Mouse (Mus musculus) hindlimb bud, embryonic 11.5 days (tissue): ENCODE results near the gene Tmem136.
A peak's percentile ranks its signal among the peaks of the same experiment; 100 is the strongest.
"Not testable (repeated sequence)": the region's sequence is repeated elsewhere in the genome, so short reads cannot be mapped to it uniquely, and the experiment has no call there.

Experiments used
- DNase-seq: peaks from one replicate; pipeline ENCODE4 v3.0.0-alpha.2; 2012; ENCODE audit warnings: low read depth, low spot score; ENCODE audit errors: extremely low spot score

The Tmem136 gene

DNA sequence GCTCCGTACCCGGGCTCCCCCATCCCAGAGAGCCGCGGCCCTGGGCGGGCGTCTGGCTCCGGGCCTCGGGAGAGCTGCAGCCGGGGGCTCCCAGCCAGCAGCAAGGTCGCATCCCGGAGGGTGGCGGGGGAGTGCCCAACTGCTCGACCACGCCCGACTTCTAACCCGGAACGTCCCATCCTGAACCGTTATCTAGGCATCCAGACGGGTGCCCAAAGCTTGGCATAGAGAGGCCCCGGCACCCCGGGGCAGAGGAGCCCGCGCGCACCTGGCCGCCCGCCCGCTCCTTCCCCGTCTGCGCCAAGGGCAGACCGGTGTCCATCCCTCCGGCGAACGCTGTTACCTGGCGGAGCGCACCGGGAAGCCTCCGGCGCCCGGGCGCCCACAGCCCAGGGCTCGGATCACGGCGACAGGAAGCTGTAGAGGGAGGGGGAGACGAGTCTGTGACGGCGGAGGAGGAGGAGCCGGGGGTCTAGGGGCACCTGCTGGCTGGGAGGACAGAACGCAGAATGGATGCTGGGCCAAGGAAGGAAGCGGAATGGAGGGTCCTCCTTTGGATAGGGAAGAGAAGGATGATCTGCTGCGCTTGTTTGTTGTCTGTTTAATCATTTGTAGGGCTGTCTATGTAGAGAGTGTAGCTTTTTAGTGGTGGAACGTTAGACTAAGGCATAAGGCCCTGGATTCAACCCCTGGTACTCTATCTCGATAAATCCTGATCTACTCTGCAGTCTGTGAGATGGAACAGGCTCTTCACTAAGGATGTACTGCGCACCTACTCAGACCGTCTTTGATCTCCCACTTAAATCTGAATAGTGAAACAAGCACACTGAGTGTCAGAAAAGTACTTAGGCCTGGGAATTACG lies at the start of gene Tmem136:
TSS of gene Tmem136 (minus strand) at position 437 of the 863 bp plus-strand sequence.
- no peak for DNase-seq

DNA sequence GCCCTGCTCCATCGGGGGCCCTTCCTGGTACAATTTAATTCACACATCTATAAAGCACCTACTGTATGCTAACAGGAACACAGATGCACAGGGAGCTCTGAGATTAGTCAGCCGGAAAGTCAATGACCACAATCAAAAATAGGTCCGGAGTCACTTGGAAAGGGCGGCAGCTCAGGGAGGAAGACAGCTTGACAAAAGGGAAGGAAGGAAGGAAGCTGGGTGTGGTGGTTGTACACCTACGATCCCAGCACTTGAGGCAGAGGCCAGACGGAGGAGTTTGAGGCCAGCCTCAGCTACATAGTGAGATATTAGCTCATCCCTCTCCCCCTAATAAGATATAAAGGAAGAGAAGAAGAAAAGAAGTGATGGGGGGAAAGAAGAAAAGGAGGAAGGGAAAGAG lies 39.6 kb upstream of the Tmem136 start:
- DNase-seq: no peak

GRCm38 (mm10) chr9:43151779-43152178 lies 35.4 kb upstream of the Tmem136 start:
- DNase-seq: no peak

GRCm38 (mm10) chr9:43150957-43151356 lies 34.6 kb upstream of the Tmem136 start:
- no peak for DNase-seq

DNA sequence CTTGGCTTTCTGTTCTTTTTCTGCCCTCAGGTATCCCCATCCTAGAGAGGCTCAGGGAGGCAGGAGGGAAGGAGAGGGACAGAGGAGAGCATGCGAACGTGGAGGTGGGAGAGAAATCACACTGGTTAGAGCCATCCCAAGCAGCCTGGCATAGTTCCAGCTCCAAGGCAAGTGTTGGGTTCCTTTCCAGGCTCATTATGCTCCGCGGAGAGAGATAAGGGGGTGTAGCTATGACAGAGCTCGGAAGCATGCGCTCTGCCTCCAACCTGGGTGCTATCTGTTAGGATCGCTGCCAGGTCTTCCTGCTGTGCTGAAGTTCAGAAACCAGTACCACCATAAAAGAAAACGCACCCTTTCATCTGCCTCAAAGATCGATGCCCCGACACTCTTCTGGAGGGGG lies 33.7 kb upstream of the Tmem136 start:
- no peak for DNase-seq

- no peak for DNase-seq
These were observed 33.1 kb upstream of the Tmem136 start for GRCm38 (mm10) chr9:43149498-43149897.

DNA sequence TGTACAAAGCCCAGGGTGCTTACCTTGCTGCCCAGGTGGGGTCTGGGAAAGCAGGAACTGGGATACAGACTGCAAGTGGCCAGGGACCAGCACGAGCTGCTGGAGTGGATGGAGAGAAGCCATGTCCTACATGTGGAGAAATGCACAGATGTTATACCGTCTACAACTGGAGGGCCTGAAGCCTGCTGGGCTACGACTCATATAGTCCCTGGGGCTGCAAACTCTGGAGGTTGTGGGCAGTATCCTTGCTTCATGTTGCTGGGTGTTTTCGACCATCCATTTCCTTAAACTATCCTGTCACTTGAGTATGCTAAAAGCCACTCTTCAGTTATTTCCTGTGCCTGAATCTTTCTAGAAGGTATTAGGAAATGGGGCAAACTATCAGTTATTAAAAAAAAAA lies 28.8 kb upstream of the Tmem136 start:
- DNase-seq: no peak

GRCm38 (mm10) chr9:43144206-43144810 lies 27.9 kb upstream of the Tmem136 start:
- DNase-seq: no peak

DNA sequence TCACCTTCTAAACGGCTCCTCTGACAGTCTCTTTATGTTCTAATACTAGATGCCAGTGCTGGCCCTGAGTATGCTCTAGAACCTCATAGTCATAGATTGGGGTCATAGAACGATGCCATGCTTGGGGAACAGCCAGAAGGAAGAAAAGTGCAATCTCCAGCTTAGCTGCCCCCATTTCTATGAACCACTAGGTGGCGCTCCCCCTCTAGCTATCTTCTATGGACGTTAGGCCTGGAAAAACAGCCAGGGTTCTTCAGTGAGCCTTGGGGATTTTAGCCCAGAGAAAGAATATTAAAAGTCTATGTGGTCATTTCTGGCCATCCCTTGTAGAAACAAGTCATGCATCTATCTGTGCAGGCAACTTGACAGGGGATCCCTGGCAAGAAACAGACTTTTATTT lies 25.5 kb upstream of the Tmem136 start:
- DNase-seq: peak; percentile 56

DNA sequence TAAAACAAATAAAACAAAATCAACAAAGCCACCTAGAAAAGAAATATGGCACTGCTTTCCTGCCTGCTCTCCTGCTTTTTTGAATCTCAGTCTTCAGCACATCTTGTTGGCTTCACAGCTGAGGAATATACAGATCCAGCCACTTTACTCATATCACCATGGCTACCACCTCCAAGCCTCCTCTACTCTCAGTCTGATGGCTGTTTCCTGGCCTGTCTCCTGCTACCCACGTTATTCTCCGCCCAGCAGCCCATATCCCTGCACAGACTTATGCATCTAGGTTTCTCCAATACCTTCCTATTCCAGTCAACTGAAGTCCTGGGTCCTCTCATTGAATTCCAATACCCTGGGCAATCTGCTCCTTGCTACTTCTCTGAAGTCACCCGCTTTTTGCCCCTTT lies 17.2 kb upstream of the Tmem136 start:
- no peak for DNase-seq

DNA sequence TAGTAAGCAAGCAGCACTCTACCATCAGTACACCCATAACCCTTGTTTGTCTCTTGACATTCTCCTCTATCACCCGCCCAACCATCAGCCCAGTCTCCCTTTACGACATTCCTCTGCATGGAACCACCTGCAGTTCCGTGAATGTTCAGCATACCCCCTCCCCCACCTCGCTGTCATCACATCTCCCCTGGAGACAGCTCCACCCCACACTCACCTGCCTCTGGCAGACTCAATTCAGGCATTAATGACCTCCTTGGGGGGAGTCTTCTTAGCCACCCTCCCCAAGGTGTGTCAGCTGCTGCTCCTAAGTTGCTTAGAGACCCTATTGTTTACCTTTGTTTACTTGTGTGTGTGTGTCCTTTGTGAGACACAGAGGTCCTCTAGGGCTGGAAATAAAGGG lies 16.0 kb upstream of the Tmem136 start:
- DNase-seq: no peak

GRCm38 (mm10) chr9:43131940-43132339 lies 15.6 kb upstream of the Tmem136 start:
- DNase-seq: no peak

DNA sequence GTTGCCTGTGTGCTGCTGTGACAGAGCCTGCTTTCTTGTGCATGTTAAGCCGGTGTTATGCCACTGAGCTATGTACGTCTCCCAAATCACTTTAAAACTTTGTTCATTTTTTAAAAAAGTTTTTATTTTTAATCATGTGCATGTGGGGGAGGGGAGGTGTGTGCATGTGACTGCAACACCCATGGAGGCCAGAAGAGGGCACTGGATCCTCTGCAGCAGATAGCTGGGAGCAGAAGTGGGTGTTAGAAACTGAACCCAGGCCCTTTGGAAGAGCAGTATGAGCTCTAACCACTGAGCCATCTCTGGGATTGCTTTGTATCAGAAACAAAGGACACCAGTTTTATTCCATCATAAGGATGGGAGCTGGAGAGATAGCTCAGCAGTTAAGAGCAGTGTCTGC lies 14.3 kb upstream of the Tmem136 start:
- DNase-seq: no peak

- no peak for DNase-seq
These were observed 10.9 kb upstream of the Tmem136 start for GRCm38 (mm10) chr9:43127101-43127787.

GRCm38 (mm10) chr9:43122379-43122778 lies 6.0 kb upstream of the Tmem136 start:
- no peak for DNase-seq

- DNase-seq: not testable (repeated sequence)
These were observed 5.6 kb upstream of the Tmem136 start for GRCm38 (mm10) chr9:43121948-43122347.

DNA sequence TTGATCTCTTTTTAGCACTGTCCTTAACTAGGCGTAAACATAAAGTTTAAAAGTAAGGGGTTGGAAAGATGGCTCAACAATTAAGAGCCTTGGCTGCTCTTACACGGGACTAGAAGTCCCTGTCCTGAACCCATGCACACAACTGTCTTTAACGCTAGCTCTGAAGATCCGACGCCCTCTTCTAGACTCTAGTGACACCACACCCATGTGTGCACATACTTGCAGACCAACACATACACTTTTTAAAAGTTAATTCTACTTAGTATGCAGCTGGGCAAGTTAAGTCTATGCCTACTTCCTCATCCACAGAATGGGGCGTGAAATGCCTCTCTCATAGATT lies 597 bp upstream of the Tmem136 start:
- DNase-seq: no peak

DNA sequence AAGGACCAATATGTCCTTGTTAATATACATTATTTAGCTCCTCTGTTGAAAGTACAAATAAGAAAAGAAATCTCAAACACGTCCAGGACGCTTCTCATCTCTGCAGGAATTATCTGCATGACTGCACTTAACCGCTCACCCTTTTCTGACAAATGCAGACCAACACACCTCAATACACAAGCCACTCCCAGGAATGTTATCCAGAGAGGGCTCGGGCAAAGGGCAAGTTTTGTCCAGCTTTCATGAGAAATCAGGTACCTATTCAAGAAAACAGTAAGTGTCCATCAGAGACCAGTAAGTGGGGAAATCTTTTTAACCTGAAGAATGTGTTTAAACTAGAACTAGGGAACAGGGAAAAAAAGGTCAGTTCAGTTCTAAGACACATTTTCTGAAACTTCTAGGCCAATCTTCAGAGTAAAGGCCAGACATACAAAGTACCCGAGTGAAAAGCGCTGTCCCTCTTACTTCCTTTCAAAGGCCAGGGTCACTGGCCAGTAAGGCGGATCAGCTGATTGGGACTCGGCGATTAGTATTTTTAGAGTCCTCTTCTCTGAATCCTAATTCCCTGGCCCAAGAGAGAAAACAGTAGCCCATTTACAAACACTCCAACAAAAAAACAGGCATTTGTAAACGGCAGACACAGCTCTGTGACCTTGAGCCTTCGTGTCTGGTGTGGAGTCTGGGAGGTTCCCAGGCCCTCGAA lies 788 bp downstream of the Tmem136 start:
- no peak for DNase-seq

GRCm38 (mm10) chr9:43114833-43115232 lies 1.5 kb downstream of the Tmem136 start:
- no peak for DNase-seq

GRCm38 (mm10) chr9:43110286-43110980 lies 5.9 kb downstream of the Tmem136 start:
- DNase-seq: no peak

DNA sequence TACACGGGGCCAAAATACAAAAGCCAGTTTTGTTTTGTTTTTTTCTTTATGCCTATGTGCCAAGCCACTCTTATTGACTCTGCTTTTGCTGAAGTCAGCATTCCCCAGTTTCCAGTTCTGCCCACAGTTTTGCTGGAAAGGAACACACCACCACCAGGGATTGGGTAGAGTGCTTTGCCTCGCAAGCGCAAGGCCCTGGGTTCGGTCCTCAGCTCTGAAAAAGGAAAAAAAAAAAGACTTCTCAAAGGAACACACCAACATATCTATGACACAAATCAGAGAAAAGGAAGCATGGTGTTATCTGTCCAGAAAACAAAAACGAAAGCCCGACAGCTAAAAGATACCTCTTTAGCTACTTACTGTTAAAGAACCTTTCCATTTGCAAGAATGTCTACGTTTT lies 7.2 kb downstream of the Tmem136 start:
- DNase-seq: no peak
